Mouse (Mus musculus) neural tube, embryonic 15.5 days (tissue): Measurements from ENCODE around the gene Cebpzos. TPM values are rescaled to one million over a fixed set of nuclear protein-coding genes. Genes with fewer than 3 reads are reported as not detected.

Experiments used
- ATAC-seq: fragments of 200-750 bp; cut with Nextera tagmentation; 2 replicates; pipeline ENCODE4 v1.8.0; 2017; ENCODE audit warnings: mild to moderate bottlenecking, moderate TSS enrichment, moderate library complexity; ENCODE audit not compliant: low FRiP score
- H3K27ac ChIP-seq: fragments of 300-500 bp; sonication (generic); replicated peaks from 2 replicates; pipeline ENCODE4 v1.5.1; 2015; ENCODE audit warnings: mild to moderate bottlenecking, inconsistent platforms
- H3K27me3 ChIP-seq: fragments of 300-500 bp; sonication (generic); replicated peaks from 2 replicates; pipeline ENCODE4 v1.6.1; 2015; ENCODE audit warnings: inconsistent platforms
- H3K36me3 ChIP-seq: fragments of 300-500 bp; sonication (generic); 2 replicates; pipeline ENCODE4 v1.6.1; 2015; ENCODE audit warnings: inconsistent platforms
- H3K4me1 ChIP-seq: fragments of 300-500 bp; sonication (generic); 2 replicates; pipeline ENCODE4 v1.6.1; 2015; ENCODE audit warnings: inconsistent platforms
- H3K4me2 ChIP-seq: fragments of 300-500 bp; sonication (generic); 2 replicates; pipeline ENCODE4 v1.6.1; 2015; ENCODE audit warnings: inconsistent platforms, mild to moderate bottlenecking, moderate library complexity
- H3K4me3 ChIP-seq: fragments of 300-500 bp; sonication (generic); replicated peaks from 2 replicates; pipeline ENCODE4 v1.5.1; 2015; ENCODE audit warnings: mild to moderate bottlenecking, inconsistent platforms
- H3K9ac ChIP-seq: fragments of 300-500 bp; sonication (generic); replicated peaks from 2 replicates; pipeline ENCODE4 v1.6.1; 2015; ENCODE audit warnings: mild to moderate bottlenecking, inconsistent platforms
- H3K9me3 ChIP-seq: fragments of 300-500 bp; sonication (generic); replicated peaks from 2 replicates; pipeline ENCODE4 v1.6.1; 2016; ENCODE audit warnings: inconsistent platforms
- WGBS: fragments of 180-500 bp; shearing (Covaris S2); methylation state at CpG from one replicate; pipeline ENCODE4 v1.1.7; 2015; ENCODE audit warnings: mixed read lengths; 5-methylcytosine and 5-hydroxymethylcytosine counted together
- polyA plus RNA-seq: library from polyadenylated mRNA; unstranded; fragments of >200 nt; fragmentation: Nextera tagmentation; extraction: Ambion mirVana; gene quantifications from 2 replicates; pipeline ENCODE4 v1.2.1, GENCODE M21; 2015

Gene Cebpzos
- 113 and 125 TPM in 2 replicates for polyA plus RNA-seq

DNA sequence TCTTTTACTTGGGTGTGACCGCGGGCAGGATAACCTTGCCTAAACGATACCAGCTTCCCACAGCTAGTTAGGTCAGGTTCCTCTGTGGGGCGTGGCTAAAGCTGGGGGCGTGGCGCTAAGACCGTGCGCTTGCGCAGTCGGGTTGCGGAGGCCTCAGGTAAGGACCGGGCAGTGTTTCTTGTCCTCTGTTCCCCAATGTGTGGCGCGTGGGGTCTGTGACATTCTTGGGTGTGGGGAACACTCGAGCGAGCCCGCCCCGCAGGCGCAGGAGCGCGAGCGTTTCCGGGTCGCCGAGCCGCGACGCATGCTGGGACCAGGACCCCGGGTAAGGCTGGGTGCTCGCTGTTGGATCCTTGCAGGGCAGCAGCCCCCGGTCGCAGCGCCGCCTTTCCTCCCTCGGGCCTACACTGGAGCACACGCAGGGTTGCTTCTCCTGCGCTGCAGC is at the start of gene Cebpzos:
Gene Cebpzos (plus strand): TSS at position 132 of the 445 bp plus-strand sequence.
- H3K4me3 ChIP-seq, result peak within 1 kb of the TSS; percentile 80
- peak within 1 kb of the TSS; percentile 90 for H3K27ac ChIP-seq
- H3K27me3 ChIP-seq, result no peaks in the 10 kb centered on the region
- H3K9me3 ChIP-seq, result no peaks in the 10 kb centered on the region
- H3K4me1 ChIP-seq, result peaks cover 16% of the 10 kb centered on the region
- H3K4me2 ChIP-seq, result peak within 1 kb of the TSS; percentile 82
- under 1% methylated on average over 37 of the region's 37 CpGs for WGBS
- peak within 1 kb of the TSS; percentile 87 for H3K9ac ChIP-seq
- ATAC-seq, result peak; percentile 97
- H3K36me3 ChIP-seq, result peaks cover 22% of the 10 kb centered on the region

DNA sequence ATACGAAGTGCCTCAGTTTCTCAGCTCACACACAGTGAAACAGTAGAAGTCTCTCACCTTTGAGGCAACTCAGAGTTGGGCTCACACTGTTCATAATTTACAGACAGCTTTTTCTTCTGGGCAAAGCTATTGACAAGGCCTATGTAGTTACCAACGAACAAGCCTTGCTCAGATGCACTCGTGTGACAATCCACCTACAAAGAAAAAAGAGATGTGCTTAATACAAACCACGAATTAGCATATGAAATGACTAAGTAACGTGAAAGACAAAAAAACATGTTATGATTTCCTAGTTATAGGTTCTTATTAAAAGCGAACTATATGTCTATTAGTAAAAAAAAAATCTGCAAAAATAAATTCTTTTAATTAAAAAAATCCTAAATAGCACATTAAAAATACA is 42.4 kb upstream of the Cebpzos start:
- WGBS, result 89% methylated on average over 6 of the region's 6 CpGs
- no peak overlapping the region for H3K4me3 ChIP-seq
- no peaks in the 10 kb centered on the region for H3K36me3 ChIP-seq
- H3K27ac ChIP-seq, result no peak overlapping the region
- H3K4me2 ChIP-seq, result no peak overlapping the region
- H3K9ac ChIP-seq, result no peak overlapping the region
- H3K4me1 ChIP-seq, result no peaks in the 10 kb centered on the region
- no peaks in the 10 kb centered on the region for H3K9me3 ChIP-seq
- no peak for ATAC-seq
- no peaks in the 10 kb centered on the region for H3K27me3 ChIP-seq

GRCm38 (mm10) chr17:78881878-78882304 is 34.4 kb upstream of the Cebpzos start:
- Histone ChIP-seq H3K36me3 (no peaks in the 10 kb centered on the region), H3K27ac (peak overlapping the region; percentile 7), H3K9me3 (no peaks in the 10 kb centered on the region), H3K9ac (peak overlapping the region; percentile 47; the same call in 1 of the 2 replicates), H3K4me3 (peak overlapping the region; percentile 45), H3K4me1 (peaks cover 15% of the 10 kb centered on the region; the same call in 1 of the 2 replicates), H3K27me3 (no peaks in the 10 kb centered on the region), H3K4me2 (peak overlapping the region; percentile 73)
- WGBS, result 29% methylated on average over 3 of the region's 7 CpGs
- peak; percentile 85 for ATAC-seq

- peak within 1 kb of the TSS; percentile 45 for H3K4me3 ChIP-seq
- peaks cover 15% of the 10 kb centered on the region; the same call in 1 of the 2 replicates for H3K4me1 ChIP-seq
- WGBS, result 3% methylated on average over 28 of the region's 28 CpGs
- no peaks in the 10 kb centered on the region for H3K36me3 ChIP-seq
- peak; percentile 87 for ATAC-seq
- H3K9ac ChIP-seq, result peak within 1 kb of the TSS; percentile 47
- H3K4me2 ChIP-seq, result peak within 1 kb of the TSS; percentile 73
- H3K27ac ChIP-seq, result peak within 1 kb of the TSS; percentile 7
- H3K27me3 ChIP-seq, result no peaks in the 10 kb centered on the region
- no peaks in the 10 kb centered on the region for H3K9me3 ChIP-seq
These were observed 33.7 kb upstream of the Cebpzos start, which contains the start of gene Eif2ak2 for GRCm38 (mm10) chr17:78882401-78883112. TSS of gene Eif2ak2 (minus strand) at chr17:78882573.

- H3K9me3 ChIP-seq, result no peaks in the 10 kb centered on the region
- peaks cover 15% of the 10 kb centered on the region; the same call in 1 of the 2 replicates for H3K4me1 ChIP-seq
- H3K36me3 ChIP-seq, result no peaks in the 10 kb centered on the region
- no peaks in the 10 kb centered on the region for H3K27me3 ChIP-seq
- H3K9ac ChIP-seq, result no peak overlapping the region
- no peak for ATAC-seq
- H3K4me3 ChIP-seq, result no peak overlapping the region
- no peak overlapping the region for H3K27ac ChIP-seq
- no peak overlapping the region for H3K4me2 ChIP-seq
- WGBS, result 93% methylated on average over 4 of the region's 4 CpGs
These were observed 33.0 kb upstream of the Cebpzos start for GRCm38 (mm10) chr17:78883291-78883690.

- Histone ChIP-seq H3K9ac (no peak overlapping the region), H3K9me3 (no peaks in the 10 kb centered on the region), H3K4me1 (peaks cover 15% of the 10 kb centered on the region; the same call in 1 of the 2 replicates), H3K27ac (no peak overlapping the region), H3K4me2 (no peak overlapping the region), H3K27me3 (no peaks in the 10 kb centered on the region), H3K4me3 (no peak overlapping the region), H3K36me3 (no peaks in the 10 kb centered on the region)
- WGBS, result 84% methylated on average over 5 of the region's 5 CpGs
- no peak for ATAC-seq
These were observed 30.8 kb upstream of the Cebpzos start for GRCm38 (mm10) chr17:78885286-78886065.

DNA sequence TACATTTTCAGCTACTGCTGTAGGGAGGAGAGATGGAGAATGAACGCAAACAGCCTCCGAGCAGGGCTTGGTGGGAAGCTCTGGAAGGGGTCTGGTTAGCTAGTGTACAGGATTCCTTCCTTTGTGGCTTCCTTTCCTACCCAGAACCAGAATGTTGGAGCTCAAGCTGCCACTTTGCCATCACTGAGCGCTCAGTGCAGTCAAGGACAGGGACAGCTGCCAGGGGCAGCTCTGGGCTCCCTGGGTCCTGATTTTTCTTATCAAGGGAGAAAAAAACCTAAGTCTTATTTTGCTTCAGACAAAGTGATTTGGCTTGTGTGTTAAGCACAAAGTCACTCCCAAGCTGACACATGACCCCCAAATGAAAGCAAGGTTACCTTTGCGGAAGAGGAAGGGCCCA is 27.7 kb upstream of the Cebpzos start:
- H3K4me1 ChIP-seq, result no peaks in the 10 kb centered on the region
- H3K27me3 ChIP-seq, result no peaks in the 10 kb centered on the region
- H3K9me3 ChIP-seq, result no peaks in the 10 kb centered on the region
- no peaks in the 10 kb centered on the region for H3K36me3 ChIP-seq
- H3K9ac ChIP-seq, result no peak overlapping the region
- WGBS, result 92% methylated on average over 4 of the region's 4 CpGs
- no peak overlapping the region for H3K4me2 ChIP-seq
- no peak for ATAC-seq
- no peak overlapping the region for H3K4me3 ChIP-seq
- no peak overlapping the region for H3K27ac ChIP-seq

DNA sequence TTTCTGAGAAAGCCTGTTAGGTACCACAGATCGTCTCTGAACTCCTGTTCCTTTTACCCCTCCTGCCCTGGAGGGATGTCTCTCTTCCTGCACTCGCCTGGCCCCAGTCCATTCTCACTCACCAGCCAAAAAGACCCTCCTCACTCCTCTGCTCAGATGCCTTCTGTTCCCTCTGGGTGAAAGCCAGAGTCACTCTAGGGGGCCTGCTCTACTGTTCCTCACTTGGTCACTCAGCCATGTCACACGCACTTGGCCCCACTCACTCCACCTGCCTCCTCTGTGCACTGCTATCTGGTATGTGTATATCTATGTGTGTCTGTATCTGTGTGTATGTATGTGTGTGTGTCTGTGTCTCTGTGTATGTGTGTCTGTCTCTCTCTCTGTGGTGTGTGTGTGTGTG is 27.1 kb upstream of the Cebpzos start:
- H3K27me3 ChIP-seq, result no peaks in the 10 kb centered on the region
- H3K36me3 ChIP-seq, result no peaks in the 10 kb centered on the region
- no peaks in the 10 kb centered on the region for H3K4me1 ChIP-seq
- no peak for ATAC-seq
- H3K4me3 ChIP-seq, result no peak overlapping the region
- H3K4me2 ChIP-seq, result no peak overlapping the region
- H3K9ac ChIP-seq, result no peak overlapping the region
- no peak overlapping the region for H3K27ac ChIP-seq
- no peaks in the 10 kb centered on the region for H3K9me3 ChIP-seq
- 50% methylated on average over 3 of the region's 3 CpGs for WGBS

- Histone ChIP-seq H3K4me1 (no peaks in the 10 kb centered on the region), H3K9ac (no peak overlapping the region), H3K27me3 (no peaks in the 10 kb centered on the region), H3K27ac (no peak overlapping the region), H3K36me3 (no peaks in the 10 kb centered on the region), H3K4me2 (no peak overlapping the region), H3K9me3 (no peaks in the 10 kb centered on the region), H3K4me3 (no peak overlapping the region)
- no peak for ATAC-seq
- 86% methylated on average over 9 of the region's 9 CpGs for WGBS
These were observed 25.3 kb upstream of the Cebpzos start for GRCm38 (mm10) chr17:78891020-78891419.

DNA sequence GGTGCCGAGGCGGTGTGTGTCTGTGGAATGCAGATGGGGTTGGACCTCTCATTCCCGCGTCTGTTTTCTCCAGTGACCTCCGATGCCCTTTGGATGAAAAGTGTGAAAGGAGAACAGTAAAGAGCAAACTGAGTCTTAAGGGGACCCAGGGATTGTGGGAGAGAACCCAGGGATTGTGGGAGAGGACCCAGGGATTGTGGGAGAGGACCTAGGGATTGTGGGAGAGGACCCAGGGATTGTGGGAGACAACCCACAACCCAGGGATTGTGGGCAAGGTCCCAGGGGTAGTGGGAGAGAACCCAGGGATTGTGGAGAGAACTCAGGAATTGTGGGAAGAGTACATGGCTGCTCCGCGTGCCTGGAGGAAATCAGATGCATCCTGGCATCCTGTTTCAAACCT is 21.3 kb upstream of the Cebpzos start:
- Histone ChIP-seq H3K9me3 (no peaks in the 10 kb centered on the region), H3K27me3 (no peaks in the 10 kb centered on the region), H3K36me3 (no peaks in the 10 kb centered on the region), H3K4me2 (peak overlapping the region; percentile 31; the same call in 1 of the 2 replicates), H3K4me3 (no peak overlapping the region), H3K9ac (no peak overlapping the region), H3K4me1 (no peaks in the 10 kb centered on the region), H3K27ac (no peak overlapping the region)
- WGBS, result 88% methylated on average over 7 of the region's 7 CpGs
- ATAC-seq, result no peak

DNA sequence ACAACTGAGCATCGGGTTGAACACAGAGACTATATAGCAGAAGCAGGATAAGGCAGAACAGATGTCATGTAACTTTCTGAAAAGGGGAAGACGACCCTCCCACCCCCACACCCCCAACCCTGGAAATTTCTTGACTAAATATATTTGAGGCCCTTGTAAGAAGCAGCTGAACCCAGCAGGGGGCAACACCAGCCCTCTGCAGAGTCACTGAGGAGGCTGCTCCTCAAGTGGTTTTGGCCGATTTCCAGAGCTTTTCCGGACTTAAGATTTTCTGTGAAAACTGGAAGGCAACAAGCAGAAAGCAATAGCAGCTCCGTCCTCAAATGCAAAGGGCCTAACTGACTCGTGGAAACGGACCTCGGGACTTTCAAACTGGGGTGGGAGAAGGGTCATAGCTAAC is 20.9 kb upstream of the Cebpzos start:
- H3K9me3 ChIP-seq, result no peaks in the 10 kb centered on the region
- ATAC-seq, result no peak
- WGBS, result 52% methylated on average over 8 of the region's 8 CpGs
- H3K27me3 ChIP-seq, result no peaks in the 10 kb centered on the region
- H3K36me3 ChIP-seq, result no peaks in the 10 kb centered on the region
- H3K27ac ChIP-seq, result no peak overlapping the region
- H3K4me3 ChIP-seq, result no peak overlapping the region
- H3K4me2 ChIP-seq, result peak overlapping the region; percentile 31
- H3K9ac ChIP-seq, result no peak overlapping the region
- no peaks in the 10 kb centered on the region for H3K4me1 ChIP-seq
